Mouse (Mus musculus): ENCODE data around the gene Lgals4. TPM values are rescaled to one million over a fixed set of nuclear protein-coding genes. Genes with fewer than 3 reads are reported as not detected.

The Lgals4 gene
- polyA plus RNA-seq (2015; fragmentation: Nextera tagmentation; extraction: Ambion mirVana) = 19.5 and 21.3 TPM in 2 replicates

GRCm38 (mm10) chr7:28833723-28834347 lies at the start of gene Lgals4:
Gene Lgals4 (plus strand): TSS chr7:28833854.
- no peak within 1 kb of the TSS for H3K27ac ChIP-seq (ENCODE audit: low read depth)
- H3K36me3 ChIP-seq (replicated peaks; ENCODE audit: insufficient read depth, low read length) = peaks cover 28% of the 10 kb centered on the region
- H3K4me1 ChIP-seq (ENCODE audit: insufficient read depth) = peaks cover 37% of the 10 kb centered on the region
- no peaks in the 10 kb centered on the region for H3K9me3 ChIP-seq (ENCODE audit: low read length)
- ATAC-seq (no peak), DNase-seq (no peak)
- H3K4me2 ChIP-seq (ENCODE audit: low read depth, low read length) = no peak within 1 kb of the TSS
- WGBS (ENCODE audit: insufficient replicate concordance) = 79% methylated on average over 6 of the region's 6 CpGs
- H3K9ac ChIP-seq (replicated peaks) = no peak within 1 kb of the TSS
- no peaks in the 10 kb centered on the region for H3K27me3 ChIP-seq (ENCODE audit: insufficient read depth, low read length)
- no peak within 1 kb of the TSS for H3K4me3 ChIP-seq (ENCODE audit: low read depth, low read length)
- TF ChIP-seq CTCF (IDR thresholded peaks at IDR 0.05; ENCODE audit: low read depth) = no peak
- TF ChIP-seq EP300 (IDR thresholded peaks at IDR 0.05; ENCODE audit: low read depth) = no peak

GRCm38 (mm10) chr7:28785161-28785560 lies 48.5 kb upstream of the Lgals4 start:
- TF ChIP-seq CTCF (IDR thresholded peaks at IDR 0.05; ENCODE audit: low read depth) = no peak
- TF ChIP-seq EP300 (IDR thresholded peaks at IDR 0.05; ENCODE audit: low read depth) = no peak
- no peaks in the 10 kb centered on the region for H3K27me3 ChIP-seq (ENCODE audit: insufficient read depth, low read length)
- ATAC-seq (no peak), DNase-seq (no peak)
- no peak overlapping the region for H3K4me3 ChIP-seq (ENCODE audit: low read depth, low read length)
- 67% methylated on average over 3 of the region's 5 CpGs for WGBS (ENCODE audit: insufficient replicate concordance)
- H3K36me3 ChIP-seq (replicated peaks; ENCODE audit: insufficient read depth, low read length) = peaks cover 12% of the 10 kb centered on the region
- no peak overlapping the region for H3K27ac ChIP-seq (ENCODE audit: low read depth)
- H3K9me3 ChIP-seq (ENCODE audit: low read length) = no peaks in the 10 kb centered on the region
- H3K9ac ChIP-seq (replicated peaks) = no peak overlapping the region
- H3K4me1 ChIP-seq (ENCODE audit: insufficient read depth) = peaks cover 19% of the 10 kb centered on the region
- H3K4me2 ChIP-seq (ENCODE audit: low read depth, low read length) = no peak overlapping the region

- Histone ChIP-seq H3K36me3 (replicated peaks; ENCODE audit: insufficient read depth, low read length) (peaks cover 9% of the 10 kb centered on the region), H3K27me3 (ENCODE audit: insufficient read depth, low read length) (no peaks in the 10 kb centered on the region)
Measured at GRCm38 (mm10) chr7:28787884-28788283, 45.8 kb upstream of the Lgals4 start.

GRCm38 (mm10) chr7:28788307-28789195 lies 45.1 kb upstream of the Lgals4 start, which contains the start of gene Rinl:
Gene Rinl (plus strand): TSS chr7:28788969.
- peak within 1 kb of the TSS; percentile 36 for H3K4me3 ChIP-seq (ENCODE audit: low read depth, low read length)
- peaks cover 6% of the 10 kb centered on the region; the same call in 1 of the 2 replicates for H3K36me3 ChIP-seq (replicated peaks; ENCODE audit: insufficient read depth, low read length)
- H3K27me3 ChIP-seq (ENCODE audit: insufficient read depth, low read length) = no peaks in the 10 kb centered on the region
- peak within 1 kb of the TSS; percentile 39; the same call in 1 of the 2 replicates for H3K27ac ChIP-seq (ENCODE audit: low read depth)
- 43% methylated on average over 5 of the region's 5 CpGs for WGBS (ENCODE audit: insufficient replicate concordance)
- TF ChIP-seq CTCF (IDR thresholded peaks at IDR 0.05; ENCODE audit: low read depth) (no peak), EP300 (IDR thresholded peaks at IDR 0.05; ENCODE audit: low read depth) (no peak)
- peaks cover 15% of the 10 kb centered on the region for H3K4me1 ChIP-seq (ENCODE audit: insufficient read depth)
- H3K4me2 ChIP-seq (ENCODE audit: low read depth, low read length) = peak within 1 kb of the TSS; percentile 30
- no peaks in the 10 kb centered on the region for H3K9me3 ChIP-seq (ENCODE audit: low read length)
- H3K9ac ChIP-seq (replicated peaks) = 0 out of 2 replicates have a peak within 1 kb of the TSS, but pooled peaks have one; percentile 21
- DNase-seq = peak; percentile 47
- peak; percentile 44; the same call in 1 of the 2 replicates for ATAC-seq

More at GRCm38 (mm10) chr7:28787884-28788283, 45.8 kb upstream of the Lgals4 start:
- H3K4me2 ChIP-seq (ENCODE audit: low read depth, low read length) = no peak overlapping the region
- DNase-seq (no peak), ATAC-seq (no peak)
- no peaks in the 10 kb centered on the region for H3K9me3 ChIP-seq (ENCODE audit: low read length)
- WGBS (ENCODE audit: insufficient replicate concordance) = 86% methylated on average over 9 of the region's 9 CpGs
- peaks cover 15% of the 10 kb centered on the region for H3K4me1 ChIP-seq (ENCODE audit: insufficient read depth)
- no peak overlapping the region for H3K27ac ChIP-seq (ENCODE audit: low read depth)
- TF ChIP-seq EP300 (IDR thresholded peaks at IDR 0.05; ENCODE audit: low read depth) (no peak), CTCF (IDR thresholded peaks at IDR 0.05; ENCODE audit: low read depth) (no peak)
- H3K4me3 ChIP-seq (ENCODE audit: low read depth, low read length) = no peak overlapping the region
- H3K9ac ChIP-seq (replicated peaks) = no peak overlapping the region

GRCm38 (mm10) chr7:28789235-28789634 lies 44.4 kb upstream of the Lgals4 start:
- DNase-seq (no peak), ATAC-seq (no peak)
- H3K4me2 ChIP-seq (ENCODE audit: low read depth, low read length) = peak overlapping the region; percentile 30
- peaks cover 15% of the 10 kb centered on the region for H3K4me1 ChIP-seq (ENCODE audit: insufficient read depth)
- H3K9me3 ChIP-seq (ENCODE audit: low read length) = no peaks in the 10 kb centered on the region
- WGBS (ENCODE audit: insufficient replicate concordance) = 77% methylated on average over 3 of the region's 3 CpGs
- 0 out of 2 replicates have a peak overlapping the region, but pooled peaks have one; percentile 21 for H3K9ac ChIP-seq (replicated peaks)
- TF ChIP-seq CTCF (IDR thresholded peaks at IDR 0.05; ENCODE audit: low read depth) (no peak), EP300 (IDR thresholded peaks at IDR 0.05; ENCODE audit: low read depth) (no peak)
- peak overlapping the region; percentile 36 for H3K4me3 ChIP-seq (ENCODE audit: low read depth, low read length)
- H3K27ac ChIP-seq (ENCODE audit: low read depth) = peak overlapping the region; percentile 39; the same call in 1 of the 2 replicates
- H3K36me3 ChIP-seq (replicated peaks; ENCODE audit: insufficient read depth, low read length) = peaks cover 6% of the 10 kb centered on the region; the same call in 1 of the 2 replicates
- H3K27me3 ChIP-seq (ENCODE audit: insufficient read depth, low read length) = no peaks in the 10 kb centered on the region
